Mouse (Mus musculus): Measurements from ENCODE around the gene Bbc3. TPM values are rescaled to one million over a fixed set of nuclear protein-coding genes. Genes with fewer than 3 reads are reported as not detected.

The Bbc3 gene
- total and polyA plus RNA-seq, 3 experiments = 23.2 to 61.7 (median 23.3) TPM

DNA sequence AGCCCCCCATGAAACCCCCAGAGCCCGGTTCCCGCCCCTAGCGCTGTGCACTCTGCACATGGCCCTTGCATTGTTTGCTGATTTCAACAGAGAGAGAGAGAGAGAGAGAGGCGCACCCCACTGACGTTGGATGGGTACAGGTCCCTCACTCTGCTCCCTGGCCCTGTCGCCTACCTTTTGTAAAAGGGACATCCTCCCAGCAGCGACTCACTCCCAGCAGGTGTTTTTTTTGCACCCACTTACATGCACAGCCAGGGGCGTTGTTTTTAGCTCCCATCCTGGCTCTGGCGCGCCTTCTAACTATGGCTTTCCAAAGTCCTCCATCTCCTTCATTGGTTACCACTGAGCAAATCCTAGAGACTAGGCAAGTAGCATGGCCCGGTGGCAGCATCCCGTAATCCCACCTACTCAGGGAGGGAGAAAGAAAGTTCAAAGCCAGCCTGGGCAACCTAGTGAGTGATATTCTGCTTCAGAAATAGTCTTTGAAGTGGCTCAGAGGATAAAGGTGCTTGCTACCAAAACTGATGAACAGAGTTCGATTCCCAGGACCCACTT is 6.1 kb downstream of the Bbc3 start:
- Histone ChIP-seq H3K4me1 (ENCODE audit: control insufficient read depth in 1 of 2, insufficient read depth in 2 of 2) (peaks cover 5 to 16% of the 10 kb centered on the region in 2 experiments), H3K9me3 (replicated peaks; ENCODE audit: low read length) (no peaks in the 10 kb centered on the region), H3K27ac (ENCODE audit: insufficient read depth, low read depth) (peak overlapping the region; percentile 57), H3K9ac (ENCODE audit: insufficient read depth, low read depth) (peak overlapping the region; percentile 52), H3K79me2 (replicated peaks; ENCODE audit: control insufficient read depth, extremely low read depth, insufficient read depth, poor library complexity, severe bottlenecking) (peaks cover 38% of the 10 kb centered on the region), H3K4me3 (replicated peaks in 1 of 3; ENCODE audit: low read depth in 2 of 3, low read length in 2 of 3, poor library complexity in 1 of 3) (peak overlapping the region; percentile 20 to 99 (median 47)), H3K4me2 (ENCODE audit: insufficient read depth, low read depth, poor library complexity, severe bottlenecking) (peak overlapping the region; percentile 60), H3K27me3 (replicated peaks) (no peaks in the 10 kb centered on the region), H3K36me3 (replicated peaks in 1 of 2; ENCODE audit: control insufficient read depth in 1 of 2, insufficient read depth in 1 of 2, low read length in 1 of 2) (peaks cover 37 to 47% of the 10 kb centered on the region in 2 experiments)
- TF ChIP-seq MYC (IDR thresholded peaks at IDR 0.05; ENCODE audit: low read depth, low read length) = no peak
- TF ChIP-seq SIN3A (IDR thresholded peaks at IDR 0.05; ENCODE audit: low read length) = 0 out of 2 replicates have a peak, but pooled peaks have one; percentile 2
- 0 out of 2 replicates have a peak, but pooled peaks have one; percentile 0 for TF ChIP-seq MXI1 (IDR thresholded peaks at IDR 0.05; ENCODE audit: low read depth, low read length)
- in situ Hi-C loops (cut with MboI; ENCODE audit: low pct_ligation_motif_present, low pct_unique_long_range_greater_than_20kb, low sequenced_read_pairs) = no loop called here
- no peak for DNase-seq (ENCODE audit: extremely low read depth)
- dilution Hi-C loops (cut with MboI; ENCODE audit: extremely low pct_ligation_motif_present, extremely low pct_unique_long_range_greater_than_20kb, low sequenced_read_pairs) = no loop called here

DNA sequence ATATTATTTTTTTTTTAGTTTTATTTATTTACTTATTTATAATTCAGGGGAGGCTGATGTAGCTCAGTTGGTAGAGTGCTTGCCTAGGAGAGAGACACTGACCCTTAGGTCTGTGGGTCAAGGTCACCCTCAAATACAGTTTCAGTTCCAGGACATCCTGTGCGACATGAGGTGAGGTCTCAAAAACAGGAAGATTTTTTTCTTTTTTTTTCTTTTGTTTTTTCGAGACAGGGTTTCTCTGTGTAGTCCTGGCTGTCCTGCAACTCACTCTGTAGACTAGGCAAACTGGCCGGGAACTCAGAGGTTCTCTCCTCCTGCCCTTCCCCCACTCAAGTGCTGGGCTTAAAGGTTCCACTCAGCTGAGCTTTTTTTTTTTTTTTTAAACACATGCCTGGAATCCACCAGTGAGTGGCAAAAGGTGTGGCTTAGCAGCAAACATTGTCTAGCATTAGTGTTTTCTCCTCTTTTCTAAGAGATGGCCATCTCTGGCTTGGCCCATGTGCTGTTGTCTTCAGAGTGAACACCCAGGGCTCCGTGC is 7.1 kb downstream of the Bbc3 start:
- in situ Hi-C loops (cut with MboI; ENCODE audit: low pct_ligation_motif_present, low pct_unique_long_range_greater_than_20kb, low sequenced_read_pairs) (no loop called here), dilution Hi-C loops (cut with MboI; ENCODE audit: extremely low pct_ligation_motif_present, extremely low pct_unique_long_range_greater_than_20kb, low sequenced_read_pairs) (no loop called here)
- H3K9me3 ChIP-seq (replicated peaks; ENCODE audit: low read length) = no peaks in the 10 kb centered on the region
- TF ChIP-seq SIN3A (IDR thresholded peaks at IDR 0.05; ENCODE audit: low read length) = peak; percentile 60; the same call in 1 of the 2 replicates
- TF ChIP-seq KAT2A (IDR thresholded peaks at IDR 0.05; ENCODE audit: insufficient replicate concordance, low read length) = no peak
- peak; percentile 55; the same call in 1 of the 2 replicates for TF ChIP-seq CHD2 (IDR thresholded peaks at IDR 0.05; ENCODE audit: low read length)
- 0 out of 2 replicates have a peak, but pooled peaks have one; percentile 14 for TF ChIP-seq MXI1 (IDR thresholded peaks at IDR 0.05; ENCODE audit: low read depth, low read length)
- TF ChIP-seq BHLHE40 (IDR thresholded peaks at IDR 0.05; ENCODE audit: low read depth, low read length) = no peak
- TF ChIP-seq ZNF384 (IDR thresholded peaks at IDR 0.05; ENCODE audit: low read depth, low read length) = peak; percentile 92
- no peak overlapping the region for H3K4me3 ChIP-seq (replicated peaks in 1 of 3; ENCODE audit: low read depth in 2 of 3, low read length in 2 of 3, poor library complexity in 1 of 3)
- H3K4me2 ChIP-seq (ENCODE audit: insufficient read depth, low read depth, poor library complexity, severe bottlenecking) = no peak overlapping the region; the same call in 1 of the 2 replicates
- H3K4me1 ChIP-seq (ENCODE audit: control insufficient read depth in 1 of 2, insufficient read depth in 2 of 2) = peaks cover 5 to 16% of the 10 kb centered on the region in 2 experiments
- no peak overlapping the region for H3K9ac ChIP-seq (ENCODE audit: insufficient read depth, low read depth)
- peak; percentile 21 for DNase-seq (ENCODE audit: extremely low read depth)
- H3K79me2 ChIP-seq (replicated peaks; ENCODE audit: control insufficient read depth, extremely low read depth, insufficient read depth, poor library complexity, severe bottlenecking) = peaks cover 31% of the 10 kb centered on the region
- peaks cover 37 to 52% of the 10 kb centered on the region in 2 experiments for H3K36me3 ChIP-seq (replicated peaks in 1 of 2; ENCODE audit: control insufficient read depth in 1 of 2, insufficient read depth in 1 of 2, low read length in 1 of 2)
- peak overlapping the region; percentile 40 for H3K27ac ChIP-seq (ENCODE audit: insufficient read depth, low read depth)
- no peaks in the 10 kb centered on the region for H3K27me3 ChIP-seq (replicated peaks)

DNA sequence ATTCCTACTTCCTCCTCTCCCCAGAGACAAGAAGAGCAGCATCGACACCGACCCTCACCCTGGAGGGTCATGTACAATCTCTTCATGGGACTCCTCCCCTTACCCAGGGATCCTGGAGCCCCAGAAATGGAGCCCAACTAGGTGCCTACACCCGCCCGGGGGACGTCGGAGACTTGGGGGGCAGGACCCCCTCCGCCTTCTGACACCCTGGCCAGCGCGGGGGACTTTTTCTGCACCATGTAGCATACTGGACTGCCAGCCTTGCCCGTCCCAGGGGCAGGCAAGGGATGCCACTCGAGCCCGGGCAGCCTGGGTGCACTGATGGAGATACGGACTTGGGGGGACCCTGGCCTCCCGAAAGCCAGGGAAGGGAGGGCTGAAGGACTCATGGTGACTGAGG is 8.9 kb downstream of the Bbc3 start:
- Histone ChIP-seq H3K4me3 (replicated peaks in 1 of 3; ENCODE audit: low read depth in 2 of 3, low read length in 2 of 3, poor library complexity in 1 of 3) (no peak overlapping the region), H3K9ac (ENCODE audit: insufficient read depth, low read depth) (no peak overlapping the region), H3K36me3 (replicated peaks in 1 of 2; ENCODE audit: control insufficient read depth in 1 of 2, insufficient read depth in 1 of 2, low read length in 1 of 2) (peaks cover 37 to 54% of the 10 kb centered on the region in 2 experiments), H3K9me3 (replicated peaks; ENCODE audit: low read length) (no peaks in the 10 kb centered on the region), H3K4me1 (ENCODE audit: control insufficient read depth in 1 of 2, insufficient read depth in 2 of 2) (peaks cover 5 to 16% of the 10 kb centered on the region in 2 experiments), H3K27ac (ENCODE audit: insufficient read depth, low read depth) (no peak overlapping the region), H3K79me2 (replicated peaks; ENCODE audit: control insufficient read depth, extremely low read depth, insufficient read depth, poor library complexity, severe bottlenecking) (peaks cover 13% of the 10 kb centered on the region), H3K27me3 (replicated peaks) (no peaks in the 10 kb centered on the region), H3K4me2 (ENCODE audit: insufficient read depth, low read depth, poor library complexity, severe bottlenecking) (no peak overlapping the region)
- DNase-seq (ENCODE audit: extremely low read depth) = no peak
- in situ Hi-C loops (cut with MboI; ENCODE audit: low pct_ligation_motif_present, low pct_unique_long_range_greater_than_20kb, low sequenced_read_pairs) = no loop called here
- dilution Hi-C loops (cut with MboI; ENCODE audit: extremely low pct_ligation_motif_present, extremely low pct_unique_long_range_greater_than_20kb, low sequenced_read_pairs) = no loop called here
- TF ChIP-seq USF2 (conservative IDR thresholded peaks at IDR 0.05; ENCODE audit: low read depth, low read length) (no peak), USF1 (IDR thresholded peaks at IDR 0.05; ENCODE audit: low read depth, low read length) (no peak), CHD1 (IDR thresholded peaks at IDR 0.05; ENCODE audit: low read depth, low read length) (no peak), POLR2A (IDR thresholded peaks at IDR 0.05; ENCODE audit: low read depth, low read length) (no peak), JUN (IDR thresholded peaks at IDR 0.05; ENCODE audit: insufficient read depth, low read depth, low read length) (no peak), MAZ (IDR thresholded peaks at IDR 0.05; ENCODE audit: low read depth, low read length) (no peak), GABPA (IDR thresholded peaks at IDR 0.05; ENCODE audit: insufficient replicate concordance, low read depth, low read length) (no peak), POLR2AphosphoS2 (IDR thresholded peaks at IDR 0.05; ENCODE audit: low read depth, low read length) (no peak), MXI1 (IDR thresholded peaks at IDR 0.05; ENCODE audit: low read depth, low read length) (no peak), RCOR1 (conservative IDR thresholded peaks at IDR 0.05; ENCODE audit: low read depth, low read length) (no peak), MAFK (IDR thresholded peaks at IDR 0.05; ENCODE audit: insufficient replicate concordance, low read length) (no peak), HCFC1 (IDR thresholded peaks at IDR 0.05; ENCODE audit: low read depth, low read length) (no peak), MAX (IDR thresholded peaks at IDR 0.05; ENCODE audit: low read length) (no peak), ZC3H11A (IDR thresholded peaks at IDR 0.05; ENCODE audit: low read depth, low read length) (no peak), KAT2A (IDR thresholded peaks at IDR 0.05; ENCODE audit: insufficient replicate concordance, low read length) (no peak)

Data from CH12.LX (cell line).